10 mouse cellular contexts compared by ENCODE assay signal in genomic region chr14:16448269-16448987, GRCm38 (mm10).
DNase-seq lines count a peak whose midpoint lies in the region; ATAC-seq and TF ChIP-seq lines count a peak whose summit lies in the region.
"Had no signal": no experiment of that assay in that cellular context is flagged by ENCODE, and none has a peak within 500 bp of the region (broad histone marks: within the 10 kb centered on the region; RNA-seq: fewer than 3 reads in every experiment).

No protein-coding gene starts in this region.

- 52% methylated on average over 4 of the region's 4 CpGs for WGBS in heart, embryonic 14.5 days
- WGBS in heart, adult 2 months = 59% methylated on average over 4 of the region's 4 CpGs
- 46% methylated on average over 4 of the region's 4 CpGs for WGBS in embryonic facial prominence, embryonic 12.5 days
- 63% methylated on average over 4 of the region's 4 CpGs for WGBS in intestine, embryonic 14.5 days
- WGBS in midbrain, embryonic 14.5 days = 60% methylated on average over 4 of the region's 4 CpGs

- no peak overlapping the region for H3K9ac ChIP-seq in heart, embryonic 14.5 days (ENCODE audit: low read length)
- H3K9ac ChIP-seq in heart, adult 2 months (ENCODE audit: low read depth, low read length) = no peak overlapping the region
- no peak overlapping the region for H3K9ac ChIP-seq in embryonic facial prominence, embryonic 12.5 days
- no peak overlapping the region for H3K9ac ChIP-seq in intestine, embryonic 14.5 days (ENCODE audit: low read length)
- no peak overlapping the region for H3K9ac ChIP-seq in midbrain, embryonic 14.5 days (replicated peaks; ENCODE audit: low read length)

- peaks cover 5 to 8% of the 10 kb centered on the region in 2 experiments for H3K4me1 ChIP-seq in heart, embryonic 14.5 days (ENCODE audit: control insufficient read depth in 2 of 2, insufficient read depth in 2 of 2, low read length in 2 of 2)
- H3K4me1 ChIP-seq in heart, adult 2 months (ENCODE audit: control insufficient read depth, insufficient read depth, low read length) = no peaks in the 10 kb centered on the region
- 0 out of 2 replicates have a peak, but pooled peaks cover 3% of the 10 kb centered on the region for H3K4me1 ChIP-seq in embryonic facial prominence, embryonic 12.5 days
- H3K4me1 ChIP-seq in intestine, embryonic 14.5 days (replicated peaks; ENCODE audit: control insufficient read depth, insufficient read depth, low read length) = no peaks in the 10 kb centered on the region
- H3K4me1 ChIP-seq in midbrain, embryonic 14.5 days (ENCODE audit: control insufficient read depth, insufficient read depth, low read length) = no peaks in the 10 kb centered on the region

- no peak overlapping the region for H3K4me2 ChIP-seq in heart, embryonic 14.5 days (ENCODE audit: low read length)
- no peak overlapping the region for H3K4me2 ChIP-seq in embryonic facial prominence, embryonic 12.5 days (replicated peaks)
- no peak overlapping the region for H3K4me2 ChIP-seq in intestine, embryonic 14.5 days (ENCODE audit: low read length)
- H3K4me2 ChIP-seq in midbrain, embryonic 14.5 days (ENCODE audit: low read length) = no peak overlapping the region

- ATAC-seq in heart, embryonic 14.5 days (ENCODE audit: insufficient number of reproducible peaks, insufficient read depth, low FRiP score, low read depth) = peak; percentile 52; the same call in 1 of the 2 replicates
- ATAC-seq in embryonic facial prominence, embryonic 12.5 days (ENCODE audit: insufficient number of reproducible peaks, insufficient read depth, low FRiP score, low TSS enrichment) = peak; percentile 95
- peak; percentile 81 for ATAC-seq in intestine, embryonic 14.5 days (replicated peaks; ENCODE audit: low FRiP score, low TSS enrichment, low read depth)
- ATAC-seq in midbrain, embryonic 14.5 days (ENCODE audit: low FRiP score, low TSS enrichment) = peak; percentile 32; the same call in 1 of the 2 replicates
- ATAC-seq: CD4-positive, CD25-positive, alpha-beta regulatory T cell, adult 4 months had no signal

- H3K9me3 ChIP-seq in heart, embryonic 14.5 days (ENCODE audit: control insufficient read depth, low read length) = no peaks in the 10 kb centered on the region
- no peaks in the 10 kb centered on the region for H3K9me3 ChIP-seq in embryonic facial prominence, embryonic 12.5 days
- H3K9me3 ChIP-seq in intestine, embryonic 14.5 days (ENCODE audit: control insufficient read depth, low read length) = no peaks in the 10 kb centered on the region
- no peaks in the 10 kb centered on the region for H3K9me3 ChIP-seq in midbrain, embryonic 14.5 days (ENCODE audit: control insufficient read depth, low read length)

- H3K79me2 ChIP-seq in heart, adult 2 months (replicated peaks; ENCODE audit: control insufficient read depth, insufficient read depth, low read length) = no peaks in the 10 kb centered on the region

- H3K27ac ChIP-seq in heart, embryonic 14.5 days (replicated peaks in 1 of 2; ENCODE audit: control insufficient read depth in 1 of 2, insufficient read depth in 1 of 2, low read depth in 2 of 2, low read length in 2 of 2) = peak overlapping the region; percentile 48 to 53; a peak in 3 of 4 replicates
- no peak overlapping the region for H3K27ac ChIP-seq in heart, adult 2 months
- no peak overlapping the region for H3K27ac ChIP-seq in embryonic facial prominence, embryonic 12.5 days
- H3K27ac ChIP-seq in intestine, embryonic 14.5 days (ENCODE audit: low read depth) = no peak overlapping the region
- H3K27ac ChIP-seq in midbrain, embryonic 14.5 days (replicated peaks; ENCODE audit: low read depth, low read length) = no peak overlapping the region
- H3K27ac ChIP-seq in gastrocnemius, adult 2 months = no peak overlapping the region

- no peak for TF ChIP-seq EP300 in heart, adult 2 months (IDR thresholded peaks at IDR 0.05; ENCODE audit: insufficient read depth, low read depth, low read length)

- H3K36me3 ChIP-seq in heart, embryonic 14.5 days (ENCODE audit: control insufficient read depth, insufficient read depth, low read length) = peaks cover 7% of the 10 kb centered on the region
- H3K36me3 ChIP-seq in heart, adult 2 months (ENCODE audit: control insufficient read depth, insufficient read depth, low read length) = no peaks in the 10 kb centered on the region
- H3K36me3 ChIP-seq in embryonic facial prominence, embryonic 12.5 days = no peaks in the 10 kb centered on the region
- 0 out of 2 replicates have a peak, but pooled peaks cover under 1% of the 10 kb centered on the region for H3K36me3 ChIP-seq in intestine, embryonic 14.5 days (ENCODE audit: control insufficient read depth, insufficient read depth, low read length)
- no peaks in the 10 kb centered on the region for H3K36me3 ChIP-seq in midbrain, embryonic 14.5 days (ENCODE audit: control insufficient read depth, insufficient read depth, low read length)

- H3K4me3 ChIP-seq in heart, embryonic 14.5 days (ENCODE audit: control insufficient read depth in 1 of 2, insufficient read depth in 1 of 2, low read depth in 1 of 2, low read length in 2 of 2) = no peak overlapping the region
- H3K4me3 ChIP-seq in heart, adult 2 months = no peak overlapping the region
- no peak overlapping the region for H3K4me3 ChIP-seq in embryonic facial prominence, embryonic 12.5 days
- H3K4me3 ChIP-seq in intestine, embryonic 14.5 days (ENCODE audit: low read depth, low read length) = no peak overlapping the region
- H3K4me3 ChIP-seq in midbrain, embryonic 14.5 days (replicated peaks; ENCODE audit: low read depth, low read length) = no peak overlapping the region
- no peak overlapping the region for H3K4me3 ChIP-seq in gastrocnemius, adult 2 months

- no peak for TF ChIP-seq CTCF in heart, adult 2 months (IDR thresholded peaks at IDR 0.05)
- no peak for TF ChIP-seq CTCF in gastrocnemius, adult 2 months (IDR thresholded peaks at IDR 0.05)

- TF ChIP-seq POLR2A in heart, adult 2 months (IDR thresholded peaks at IDR 0.05; ENCODE audit: insufficient read depth, low read depth, low read length) = no peak

- intact Hi-C loops in heart, adult 2 months (cut with DNase I) = no loop called here
- intact Hi-C loops in gastrocnemius, adult 2 months (cut with DNase I) = loop anchor here (5.0 kb wide), 1 partner anchor 49 kb away; no protein-coding TSS in a partner anchor

- no peaks in the 10 kb centered on the region for H3K27me3 ChIP-seq in heart, embryonic 14.5 days (ENCODE audit: control insufficient read depth, insufficient read depth, low read length)
- no peaks in the 10 kb centered on the region for H3K27me3 ChIP-seq in heart, adult 2 months (ENCODE audit: control insufficient read depth, insufficient read depth, low read length)
- no peaks in the 10 kb centered on the region for H3K27me3 ChIP-seq in embryonic facial prominence, embryonic 12.5 days
- H3K27me3 ChIP-seq in intestine, embryonic 14.5 days (replicated peaks; ENCODE audit: control insufficient read depth, insufficient read depth, low read length) = no peaks in the 10 kb centered on the region
- no peaks in the 10 kb centered on the region for H3K27me3 ChIP-seq in midbrain, embryonic 14.5 days (ENCODE audit: control insufficient read depth, insufficient read depth, low read length)

- no peak for DNase-seq in heart, adult 2 months
- no peak for DNase-seq in intestine, embryonic 14.5 days (ENCODE audit: low spot score)
- DNase-seq in midbrain, embryonic 14.5 days = no peak
- DNase-seq in gastrocnemius, adult 2 months = no peak
- no peak for DNase-seq in spleen, adult 18-20 months
- no peak for DNase-seq in Muller cell, postnatal 12 days (ENCODE audit: inconsistent ontology term)
- DNase-seq: layer of hippocampus, adult 9-11 months had no signal

Comparison
In these comparisons a context has a peak if more than half of its experiments do, and no peak if none do; other contexts are left out.
1. H3K27ac ChIP-seq: peak in heart, embryonic 14.5 days (2 of 2); none in heart, adult 2 months (single experiment), embryonic facial prominence, embryonic 12.5 days (single experiment), intestine, embryonic 14.5 days (single experiment), midbrain, embryonic 14.5 days (single experiment) and gastrocnemius, adult 2 months (single experiment).
2. ATAC-seq: peak in every context shown above with its lines; median percentile 95 in embryonic facial prominence, embryonic 12.5 days; 81 in intestine, embryonic 14.5 days; 52 in heart, embryonic 14.5 days; 32 in midbrain, embryonic 14.5 days.